Mouse (Mus musculus) urinary bladder, adult 18-20 months (tissue): ENCODE results near the gene Tespa1.
"Not testable (repeated sequence)": the region's sequence is repeated elsewhere in the genome, so short reads cannot be mapped to it uniquely, and the experiment has no call there.

ENCODE experiments used
- DNase-seq, 2 experiments: peaks; one replicate each; pipeline ENCODE4 v3.0.0; 2022; ENCODE audit warnings: low spot score in 2 of 2, mixed read lengths in 2 of 2

Tespa1 gene

GRCm38 (mm10) chr10:130344056-130344455 lies 21.4 kb downstream of the Tespa1 start:
- no peak for DNase-seq

GRCm38 (mm10) chr10:130363438-130364164 lies 40.9 kb downstream of the Tespa1 start:
- DNase-seq = no peak

GRCm38 (mm10) chr10:130364766-130365165 lies 42.1 kb downstream of the Tespa1 start:
- DNase-seq = no peak

- no peak for DNase-seq
Observed at GRCm38 (mm10) chr10:130368384-130368783, 45.7 kb downstream of the Tespa1 start.

- no peak for DNase-seq
Observed at GRCm38 (mm10) chr10:130370005-130370682, 47.5 kb downstream of the Tespa1 start.

- DNase-seq = no peak
Observed at GRCm38 (mm10) chr10:130371644-130372043, 49.0 kb downstream of the Tespa1 start.

- DNase-seq = no peak
Observed at GRCm38 (mm10) chr10:130372491-130373173, 50.0 kb downstream of the Tespa1 start.

- no peak for DNase-seq
Observed at GRCm38 (mm10) chr10:130375145-130375544, 52.5 kb downstream of the Tespa1 start.

GRCm38 (mm10) chr10:130394232-130394631 lies 71.6 kb downstream of the Tespa1 start, which contains the start of gene Vmn2r84:
Gene Vmn2r84, minus strand, starts transcription at chr10:130394332.
- no peak for DNase-seq

GRCm38 (mm10) chr10:130412167-130412698 lies 89.6 kb downstream of the Tespa1 start:
- not testable (repeated sequence) for DNase-seq
